Mouse (Mus musculus) A20 (cell line): ENCODE data around the gene Tmbim1.

Source experiments
- DNase-seq: peaks from one replicate; pipeline ENCODE4 v3.0.0-alpha.2; 2011; ENCODE audit warnings: low read depth, low spot score

Gene Tmbim1

DNA sequence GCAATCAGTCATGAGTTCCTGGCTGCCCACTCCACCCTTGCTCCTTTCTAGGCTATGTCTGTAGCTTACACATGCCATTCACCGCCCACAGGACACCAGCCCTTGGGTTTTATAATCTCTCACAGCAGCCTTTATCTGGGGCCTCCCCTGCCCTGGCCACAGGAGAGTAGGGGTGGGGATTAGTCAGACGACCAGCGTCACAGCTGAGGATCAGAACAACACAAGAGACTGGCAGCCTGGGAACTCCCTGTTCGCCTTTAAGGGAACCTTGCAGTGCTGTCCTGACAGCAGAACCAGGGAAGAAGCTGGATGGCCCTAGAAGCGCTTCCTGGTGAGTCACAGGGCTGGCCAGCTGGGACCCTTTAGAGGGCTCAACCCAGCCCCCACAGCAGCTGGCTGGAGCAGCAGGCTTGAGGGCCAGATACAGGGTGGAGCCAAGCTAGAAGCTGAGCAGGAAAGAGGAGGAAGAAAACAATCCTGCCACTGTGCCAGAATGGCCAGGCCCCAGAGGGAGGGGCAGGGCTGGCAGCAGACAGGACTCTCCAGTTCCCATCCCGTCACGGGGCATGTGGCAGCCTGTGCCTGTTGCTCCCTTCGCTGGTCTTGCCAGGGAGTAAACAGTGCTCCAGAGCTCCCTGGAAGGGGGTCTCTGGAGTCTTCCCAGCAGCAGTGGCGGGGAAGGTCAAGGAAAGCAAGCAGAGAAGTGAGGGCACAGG, 9.8 kb downstream of the Tmbim1 start:
- peak; percentile 46 for DNase-seq

DNA sequence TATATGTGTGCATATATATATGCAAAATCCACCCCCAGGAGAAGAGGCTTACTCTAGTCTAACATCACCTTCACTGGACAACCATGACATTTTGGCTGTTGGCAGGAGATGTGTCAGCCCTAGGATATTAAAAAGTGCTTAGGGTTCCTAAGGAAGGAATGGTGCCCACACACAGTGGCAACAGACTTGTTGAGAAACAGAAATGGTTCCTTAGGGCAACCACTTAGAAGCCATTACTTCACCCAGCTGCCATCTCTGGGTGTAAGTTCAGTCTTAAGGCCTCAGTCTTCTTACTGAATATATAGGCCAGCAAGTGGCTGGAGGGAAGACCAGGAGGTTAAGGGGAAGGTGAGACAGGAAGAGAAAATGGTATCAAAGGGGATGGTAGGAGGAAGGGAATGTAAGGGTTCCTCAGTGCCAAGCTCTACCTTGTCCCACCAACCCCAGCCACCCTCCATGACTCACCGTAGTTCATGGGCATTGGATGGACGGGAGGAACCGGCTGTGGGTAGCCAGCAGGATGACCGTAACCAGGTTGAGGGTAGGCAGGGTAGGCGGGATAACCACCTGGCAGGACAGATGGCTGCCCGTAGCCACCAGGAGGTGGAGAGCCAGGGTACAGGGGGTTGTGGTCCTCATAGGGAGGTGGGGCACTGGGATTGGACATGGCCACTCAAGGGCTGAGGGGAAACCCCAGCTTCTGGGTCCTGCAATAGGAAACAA, 10.5 kb downstream of the Tmbim1 start:
- no peak for DNase-seq

DNA sequence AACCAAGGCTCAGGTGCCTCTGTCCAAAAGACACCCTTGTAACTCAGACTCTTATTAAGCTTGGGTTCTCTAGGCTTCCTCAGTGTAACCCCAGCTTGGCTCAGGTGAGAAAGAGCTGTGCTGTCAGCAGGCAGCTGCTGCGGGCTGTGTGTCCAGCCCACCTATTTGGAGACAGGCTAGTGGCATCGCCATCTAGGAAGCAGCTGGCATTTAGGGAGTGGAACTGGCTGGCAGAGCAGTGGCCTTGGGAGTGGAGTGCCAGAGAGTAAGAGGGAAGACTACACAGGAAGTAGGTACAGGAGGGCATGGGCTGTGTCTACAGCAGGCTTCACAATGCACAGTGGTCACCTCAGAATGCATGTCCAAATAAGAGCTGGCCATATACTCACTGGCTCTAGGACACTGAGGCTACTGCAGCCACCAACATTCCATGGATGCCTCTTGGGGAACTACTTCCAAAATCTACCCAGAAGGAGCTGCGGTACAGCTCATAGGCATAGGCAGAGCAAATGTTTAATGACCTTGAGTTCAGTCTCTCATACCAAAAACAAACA, 11.3 kb downstream of the Tmbim1 start:
- DNase-seq, result no peak

DNA sequence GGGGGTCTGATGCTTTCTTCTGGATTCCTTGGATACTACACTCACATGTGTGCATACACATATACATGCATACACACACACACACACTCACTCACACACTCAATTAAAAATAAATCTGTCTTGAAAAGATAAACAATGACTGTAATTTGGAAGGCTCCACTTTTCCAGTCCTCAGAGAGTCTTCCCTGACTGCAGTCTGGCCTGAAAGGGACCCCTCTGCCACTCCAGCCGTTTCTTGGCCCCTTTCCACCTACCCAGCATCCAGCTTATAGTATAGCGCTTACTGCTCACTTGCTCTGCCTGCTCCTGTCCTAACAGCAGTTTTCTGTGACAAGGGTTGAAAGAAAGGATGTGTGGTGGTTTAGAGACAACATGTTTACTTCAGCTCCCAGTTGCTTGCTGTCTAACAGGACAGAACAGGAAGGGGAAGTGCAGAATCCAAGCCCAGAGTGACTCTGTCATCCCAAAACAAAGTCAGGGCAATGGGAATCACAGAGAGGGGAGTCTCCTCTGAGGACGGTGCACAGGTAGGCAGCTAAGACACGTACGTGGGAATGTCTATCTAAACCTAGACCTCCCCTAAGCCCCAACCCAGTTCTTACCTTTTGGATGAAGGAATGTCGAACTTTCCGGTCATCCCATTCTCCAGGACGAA, 12.0 kb downstream of the Tmbim1 start:
- DNase-seq, result no peak

DNA sequence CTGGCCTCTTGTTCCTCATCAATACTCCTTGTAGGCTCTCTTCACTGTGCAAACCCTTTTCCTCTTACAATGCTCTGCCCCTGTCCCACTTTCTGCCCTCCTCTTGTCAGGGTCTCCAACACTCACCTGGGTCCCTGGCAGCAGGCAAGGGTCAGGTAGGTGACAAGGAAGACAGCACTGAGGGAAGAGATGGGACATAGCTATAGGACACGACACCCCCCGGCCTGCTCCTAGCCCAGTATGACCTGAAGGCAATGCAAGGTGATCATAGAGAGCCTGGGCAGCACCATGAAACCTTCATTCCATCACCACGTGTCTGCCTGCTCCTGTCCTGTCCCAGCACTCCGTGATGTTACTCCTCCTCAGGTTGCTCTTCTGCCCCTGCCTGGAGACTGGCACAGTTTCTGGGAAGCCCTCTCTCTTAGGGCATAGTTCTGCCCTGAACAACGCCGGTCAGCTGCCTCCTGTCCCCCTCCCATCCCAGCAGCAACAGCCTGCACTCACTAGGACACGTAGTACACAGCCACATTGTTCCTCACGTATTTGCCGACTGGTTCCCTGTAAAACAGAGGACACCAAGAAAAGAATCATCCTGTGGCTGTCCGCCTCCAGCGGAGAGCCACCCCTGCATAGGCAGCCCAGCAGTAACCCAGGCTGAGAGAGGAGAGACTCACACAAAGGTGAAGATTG, 12.9 kb downstream of the Tmbim1 start:
- no peak for DNase-seq

DNA sequence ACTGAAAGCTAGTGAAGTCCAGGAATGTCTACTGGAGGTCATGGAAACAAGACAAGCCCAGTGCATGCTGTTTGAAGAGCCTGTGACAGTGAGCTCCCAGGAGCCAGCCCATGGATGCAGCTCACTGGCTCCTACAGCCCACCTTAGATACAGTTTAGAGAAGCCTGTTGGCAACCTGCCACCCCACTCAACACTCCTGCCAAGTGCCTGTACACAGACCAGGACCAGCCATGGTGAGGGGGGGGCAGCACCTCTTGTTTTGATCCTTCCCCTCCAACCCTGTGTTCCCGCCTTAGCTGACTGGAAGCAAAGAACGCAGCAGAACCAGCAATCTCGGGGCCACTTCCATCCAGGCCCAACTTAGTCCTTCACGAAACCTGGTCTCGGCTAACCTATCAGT, 15.3 kb downstream of the Tmbim1 start:
- DNase-seq, result no peak

DNA sequence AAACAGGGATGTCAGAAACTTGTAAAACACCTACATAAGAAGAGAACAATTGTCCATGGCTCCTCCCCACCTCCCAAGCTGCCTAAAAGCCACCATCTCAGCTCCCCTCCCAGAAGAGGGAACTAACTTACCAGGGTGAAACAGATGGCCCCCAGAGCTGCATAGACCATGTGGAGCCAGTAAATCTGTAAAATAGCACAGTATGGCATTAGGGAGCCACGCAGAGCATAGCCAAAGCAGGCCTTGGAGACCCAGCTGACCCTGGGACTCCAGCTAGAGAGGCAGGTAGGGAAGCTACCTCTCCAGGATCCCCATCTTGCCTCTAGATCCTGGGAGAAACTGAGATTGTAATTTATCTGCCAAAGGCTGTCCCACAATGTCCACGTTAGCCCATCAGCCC, 15.7 kb downstream of the Tmbim1 start:
- no peak for DNase-seq

DNA sequence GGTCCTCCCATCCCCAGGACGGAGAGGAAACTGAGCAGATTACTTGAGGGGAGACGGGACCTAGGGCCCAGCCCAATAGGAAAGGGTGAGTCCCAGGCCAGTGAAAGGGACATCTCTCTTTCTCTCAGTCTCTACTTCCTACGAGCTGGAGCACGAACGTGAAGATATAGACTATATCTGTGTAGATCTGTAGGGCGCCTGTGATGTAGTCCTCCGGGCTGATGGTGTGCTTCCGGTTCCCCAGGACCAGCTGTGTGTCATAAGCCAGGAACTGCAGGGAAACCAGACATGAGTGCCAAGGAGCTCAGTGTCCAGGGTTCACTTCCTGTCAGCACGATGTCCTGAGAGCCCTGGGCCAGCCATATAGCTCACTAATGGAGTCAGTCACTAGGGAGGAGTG, 16.2 kb downstream of the Tmbim1 start:
- no peak for DNase-seq

DNA sequence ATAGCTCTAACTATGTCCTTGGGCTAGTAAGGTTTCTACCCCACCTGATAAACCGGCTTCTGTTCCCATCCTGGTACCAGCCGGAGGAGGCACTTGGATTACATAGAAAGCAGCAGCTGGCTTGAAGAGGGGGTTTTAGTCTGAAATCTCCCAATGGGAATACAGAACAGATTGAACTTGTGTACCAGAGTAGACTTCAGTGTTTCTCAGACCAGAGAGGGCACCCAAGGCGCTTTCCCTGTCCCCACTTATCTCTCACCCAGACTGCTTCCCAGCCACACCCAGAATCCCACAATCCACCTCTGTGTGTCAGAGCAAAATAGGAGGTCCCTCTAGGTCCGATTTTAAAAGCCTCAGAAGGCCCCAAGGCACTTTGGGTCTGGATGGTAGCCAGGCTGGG, 17.1 kb downstream of the Tmbim1 start:
- DNase-seq, result no peak

DNA sequence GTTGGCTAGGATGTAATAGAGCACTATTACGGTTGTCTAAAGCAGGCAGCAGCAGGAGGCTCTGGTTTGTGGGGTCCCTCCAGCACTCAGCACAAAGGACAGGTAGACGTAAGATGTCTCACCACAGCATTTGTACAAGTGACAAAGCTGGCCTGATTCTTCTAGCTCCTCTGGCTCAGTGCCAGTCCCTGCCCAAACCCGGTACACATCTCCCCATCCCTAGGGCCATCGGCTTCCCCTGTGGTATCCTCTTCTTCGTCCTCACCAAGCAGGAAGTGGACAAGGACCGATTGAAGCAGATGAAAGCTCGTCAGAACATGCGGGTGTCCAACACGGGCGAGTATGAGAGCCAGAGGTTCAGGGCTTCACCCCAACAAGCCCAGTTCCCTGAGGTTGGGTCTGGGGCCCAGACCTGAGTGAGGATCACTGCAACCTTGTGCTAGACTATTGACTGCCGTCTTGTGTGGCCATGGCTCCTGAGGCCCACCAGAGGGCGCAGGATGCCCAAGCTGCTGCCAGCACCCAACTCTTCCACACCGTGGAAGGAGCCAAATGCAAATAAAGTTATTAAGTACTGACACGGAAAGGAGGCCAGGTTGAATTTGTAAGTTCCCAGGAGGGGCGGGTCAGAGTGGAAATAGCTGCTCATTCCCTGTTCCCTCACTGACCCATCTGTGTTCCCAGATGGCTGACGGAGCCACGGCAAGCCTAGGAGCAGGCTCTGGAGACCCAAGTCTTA, 18.4 kb downstream of the Tmbim1 start:
- peak; percentile 72 for DNase-seq

DNA sequence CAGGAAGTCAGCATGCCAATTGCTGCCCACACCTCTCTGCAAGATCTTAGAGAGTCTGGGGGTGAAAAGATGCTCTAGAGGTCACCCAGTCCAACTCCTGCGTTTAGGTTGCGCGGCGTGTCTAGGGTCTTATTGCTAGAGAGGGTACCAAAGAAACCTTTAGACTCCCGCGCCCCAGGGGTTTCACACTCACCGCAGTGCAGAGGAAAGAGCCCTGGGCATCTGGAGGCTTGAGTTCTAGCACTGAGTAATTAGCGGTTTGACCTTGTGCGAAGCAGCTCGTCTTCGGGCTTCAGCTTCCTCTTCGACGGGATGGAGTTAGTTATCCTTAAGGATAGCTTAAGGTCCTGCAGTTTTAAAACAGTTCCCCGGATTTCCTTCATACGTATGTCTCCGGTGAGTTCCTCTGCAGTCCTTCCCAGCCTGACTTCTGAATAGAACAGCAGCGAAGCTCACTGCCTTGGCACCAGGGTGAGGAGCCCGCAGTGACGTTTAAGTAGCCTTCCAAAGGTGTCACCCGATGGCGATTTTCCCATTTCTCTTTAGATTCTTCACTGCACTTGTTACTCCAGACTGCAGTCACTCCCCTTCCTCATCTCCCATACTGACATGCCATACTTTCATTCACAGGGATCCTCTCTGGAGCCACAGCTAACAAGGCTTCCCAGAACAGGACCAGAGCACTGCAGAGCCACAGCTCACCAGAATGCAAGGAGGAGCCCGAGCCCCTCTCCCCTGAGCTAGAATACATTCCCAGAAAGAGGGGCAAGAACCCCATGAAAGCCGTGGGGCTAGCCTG, 20.0 kb downstream of the Tmbim1 start:
- DNase-seq, result no peak

DNA sequence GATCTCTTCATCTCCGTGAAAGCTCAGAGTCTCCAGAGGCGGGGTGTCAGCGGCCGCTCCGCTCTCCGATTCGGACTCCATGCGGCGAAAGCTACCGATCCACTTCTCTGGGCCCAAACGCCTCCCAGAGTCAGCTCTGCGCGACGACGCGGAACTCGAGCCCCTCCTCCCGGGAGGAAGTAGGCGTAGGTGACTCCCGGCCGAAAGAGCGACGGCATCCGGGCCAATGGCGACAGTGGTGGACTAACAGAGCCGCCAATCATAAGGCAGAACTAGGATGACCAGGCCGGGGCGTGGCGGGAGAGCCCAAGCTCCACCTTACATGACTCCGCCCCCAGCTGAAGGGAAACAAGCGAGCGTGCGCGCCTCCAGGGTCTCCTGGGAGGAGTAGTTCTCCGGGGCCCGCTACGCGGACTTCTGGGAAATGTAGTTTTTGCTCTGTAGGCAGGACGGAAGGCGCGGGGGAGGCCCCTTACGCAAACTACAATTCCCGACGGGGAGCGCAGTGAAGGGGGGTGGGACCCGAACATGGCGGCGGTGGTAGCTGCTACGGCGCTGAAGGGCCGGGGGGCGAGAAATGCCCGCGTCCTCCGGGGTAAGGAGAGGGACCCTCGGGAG, 20.8 kb downstream of the Tmbim1 start, which contains the start of the genes Aamp and Pnkd:
TSS of gene Aamp (minus strand) at position 196 of the 618 bp plus-strand sequence.
TSS of gene Pnkd (plus strand) at position 388 of the 618 bp plus-strand sequence.
- DNase-seq, result peak; percentile 100

DNA sequence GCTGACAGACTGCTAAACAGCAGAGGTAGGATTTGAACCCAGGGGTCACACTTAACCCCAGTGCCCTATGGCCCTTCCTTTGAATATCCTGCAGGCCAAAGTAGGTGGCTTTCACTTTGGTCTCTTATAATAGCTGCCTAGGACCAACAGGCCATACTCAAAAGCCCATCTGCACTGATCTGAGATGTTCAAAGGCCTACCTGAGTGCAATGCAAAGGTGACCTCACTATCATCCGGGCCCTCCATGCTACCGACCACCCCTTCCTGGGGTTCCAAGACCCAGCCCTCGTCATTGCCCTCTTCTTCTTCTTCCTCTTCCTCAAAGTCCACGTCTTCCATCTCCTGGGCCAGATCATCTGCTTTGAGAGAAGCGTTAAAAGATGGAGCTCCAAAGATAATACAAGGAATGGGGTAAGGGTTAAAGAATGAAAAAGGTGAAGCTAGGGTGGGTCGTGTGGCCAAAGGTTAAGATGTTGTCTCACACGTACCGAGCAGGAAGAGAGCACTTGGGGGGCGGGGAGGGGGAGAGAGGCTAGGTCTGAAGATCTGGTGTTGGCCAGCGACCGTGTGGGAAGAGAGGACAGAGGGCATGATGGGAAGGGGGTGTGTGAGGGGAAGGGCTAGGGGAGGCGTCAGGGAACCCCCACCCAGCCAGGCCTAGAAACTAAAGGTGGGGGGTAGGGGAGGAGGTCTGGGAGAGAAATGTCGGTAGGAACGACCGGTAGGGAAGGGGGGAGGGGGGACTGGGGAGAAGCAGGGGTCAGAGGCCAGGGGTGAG, 21.5 kb downstream of the Tmbim1 start:
- DNase-seq, result peak; percentile 78

DNA sequence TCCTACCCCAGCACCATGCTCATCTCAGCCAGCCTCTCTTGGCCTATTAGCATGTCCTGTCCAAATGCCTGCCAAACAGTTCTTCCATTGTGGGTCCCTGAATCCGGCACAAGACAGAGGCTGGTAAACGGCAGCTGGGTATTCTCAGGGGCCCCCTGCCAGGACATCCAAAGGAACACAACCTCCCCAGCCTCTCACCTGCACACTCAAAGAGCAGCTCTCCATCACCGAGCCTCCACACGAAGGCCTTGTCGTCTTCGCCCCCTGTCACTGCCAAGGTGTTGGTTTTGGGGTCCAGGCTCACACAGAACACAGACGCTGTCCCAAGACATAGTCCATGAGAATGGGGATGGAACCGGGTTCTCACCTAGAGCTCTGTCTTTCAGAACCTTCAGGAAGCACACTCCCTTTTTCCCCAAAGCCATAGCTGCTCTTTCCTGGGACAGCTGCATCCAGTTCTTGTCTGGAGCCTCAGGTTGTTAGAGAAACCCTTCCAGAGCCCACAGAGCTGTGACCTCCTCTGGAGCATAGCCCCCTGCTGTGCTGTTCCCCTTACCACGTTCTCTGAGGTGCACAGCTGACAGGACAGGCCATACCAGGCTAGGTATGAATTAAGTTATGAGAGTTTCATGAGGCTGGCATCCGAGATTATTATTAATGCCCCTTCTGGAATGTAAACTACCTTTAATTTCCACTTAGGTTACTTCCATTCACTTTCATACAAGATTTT, 22.4 kb downstream of the Tmbim1 start:
- no peak for DNase-seq

DNA sequence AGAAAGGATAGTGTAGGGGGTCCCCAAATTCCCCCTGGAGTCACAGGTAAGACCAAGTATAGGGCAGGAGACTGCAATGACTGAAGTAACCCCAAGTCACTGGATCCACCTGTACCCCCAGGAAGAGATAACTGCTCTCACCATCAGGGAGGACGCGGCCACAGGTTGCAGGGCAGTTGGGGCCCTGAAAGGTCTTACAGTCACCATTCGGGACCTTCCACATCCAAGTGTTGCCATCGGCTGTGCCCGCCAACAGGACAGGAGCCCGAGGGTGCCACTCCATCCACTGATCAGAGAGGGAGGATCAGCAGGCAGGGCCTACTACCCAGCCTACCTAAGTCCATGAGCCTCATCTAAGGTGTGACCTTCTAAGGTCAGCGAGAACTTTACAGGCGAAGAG, 23.5 kb downstream of the Tmbim1 start:
- no peak for DNase-seq

DNA sequence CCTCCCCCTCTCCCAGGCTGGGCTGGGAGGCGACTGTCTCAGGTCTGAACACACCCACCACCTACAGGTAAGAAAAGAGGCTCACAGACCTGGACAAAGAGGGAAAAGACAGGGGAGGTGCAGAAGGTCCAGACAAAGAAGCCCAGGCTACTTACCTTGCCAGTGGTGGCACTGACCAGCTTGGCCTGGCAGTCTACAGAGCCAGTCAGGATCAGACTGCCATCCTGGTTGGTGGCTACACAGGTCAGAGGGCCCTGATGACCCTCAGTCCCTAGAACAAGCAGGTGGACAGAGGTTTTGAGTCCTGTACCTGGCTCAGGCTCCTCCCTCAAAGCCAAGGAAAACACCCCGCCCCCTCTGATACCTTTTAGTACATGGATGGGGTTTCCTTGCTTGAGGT, 24.1 kb downstream of the Tmbim1 start:
- no peak for DNase-seq

DNA sequence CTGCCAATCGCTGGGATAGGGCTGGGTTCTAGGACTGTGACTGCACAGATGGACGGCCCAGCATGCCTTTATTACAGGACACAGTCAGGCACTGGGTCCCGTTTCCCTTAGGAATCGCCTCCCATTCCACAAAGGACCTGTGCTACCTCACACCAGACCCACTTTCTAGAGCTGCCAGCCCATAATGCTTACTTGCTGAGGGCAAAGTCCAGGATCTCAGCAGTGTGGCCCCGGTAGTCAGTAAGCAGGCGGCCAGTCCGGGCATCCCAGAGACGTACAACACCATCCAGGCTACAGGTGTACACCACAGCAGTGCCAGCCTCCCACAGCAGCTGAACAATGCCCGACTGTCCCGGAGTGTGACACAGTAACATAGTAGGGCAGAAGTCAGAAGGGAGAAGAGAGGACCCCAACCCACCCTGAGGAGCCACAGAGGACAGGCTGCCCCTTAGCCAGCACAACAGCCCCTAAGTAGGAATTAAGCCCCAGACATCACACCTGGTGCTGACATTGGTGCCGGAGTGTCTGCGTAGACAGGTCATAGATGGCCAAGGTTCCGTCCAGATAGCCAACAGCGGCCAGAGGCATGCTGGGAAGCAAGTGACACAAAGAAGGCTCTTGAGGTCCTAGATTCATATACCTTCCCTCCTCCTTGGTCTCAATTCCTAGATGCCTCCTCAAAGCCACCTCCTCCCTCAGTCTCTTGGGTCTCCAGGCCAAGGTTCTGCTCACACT, 24.7 kb downstream of the Tmbim1 start:
- no peak for DNase-seq

DNA sequence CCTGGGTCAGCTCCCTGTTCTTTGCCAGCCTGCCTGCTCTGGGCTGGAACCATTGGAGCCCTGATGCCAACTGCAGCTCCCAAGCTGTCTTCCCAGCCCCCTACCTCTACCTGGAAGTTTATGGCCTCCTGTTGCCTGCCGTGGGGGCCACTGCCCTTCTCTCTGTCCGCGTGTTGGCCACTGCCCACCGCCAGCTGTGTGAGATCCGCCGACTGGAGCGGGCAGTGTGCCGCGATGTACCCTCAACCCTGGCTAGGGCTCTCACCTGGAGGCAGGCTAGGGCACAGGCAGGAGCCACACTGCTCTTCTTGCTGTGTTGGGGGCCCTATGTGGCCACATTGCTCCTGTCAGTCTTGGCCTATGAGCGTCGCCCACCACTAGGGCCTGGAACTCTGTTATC, 26.4 kb downstream of the Tmbim1 start:
- DNase-seq, result no peak
